Mouse (Mus musculus): ENCODE measurements around the gene Uqcrc2.

- TF ChIP-seq POLR2A (IDR thresholded peaks at IDR 0.05; ENCODE audit: insufficient read depth, low read depth, low read length), result no peak
- TF ChIP-seq CTCF (IDR thresholded peaks at IDR 0.05; ENCODE audit: insufficient read depth, low read depth, low read length), result no peak
Measured at GRCm38 (mm10) chr7:120695641-120696040, 60.7 kb downstream of the Uqcrc2 start.

All from olfactory bulb, adult 2 months (tissue).